Comparison of ENCODE assay signal across 8 mouse cellular contexts in genomic region chr17:57275997-57276351, GRCm38 (mm10). TPM values are rescaled to one million over a fixed set of nuclear protein-coding genes. Genes with fewer than 3 reads are reported as not detected.
DNase-seq lines count a peak whose midpoint lies in the region; ATAC-seq and TF ChIP-seq lines count a peak whose summit lies in the region.

No protein-coding gene starts in this region.

- H3K36me3 ChIP-seq in kidney, embryonic 14.5 days (ENCODE audit: control insufficient read depth, insufficient read depth, low read length), result no peaks in the 10 kb centered on the region
- H3K36me3 ChIP-seq in heart, embryonic 13.5 days, result no peaks in the 10 kb centered on the region
- no peaks in the 10 kb centered on the region for H3K36me3 ChIP-seq in liver, embryonic 12.5 days
- H3K36me3 ChIP-seq in stomach, postnatal 0 days (ENCODE audit: control insufficient read depth, insufficient read depth, low read length), result no peaks in the 10 kb centered on the region

- H3K27ac ChIP-seq in kidney, embryonic 14.5 days (ENCODE audit: low read depth, low read length), result no peak overlapping the region
- H3K27ac ChIP-seq in bone marrow macrophage, adult 2 months (ENCODE audit: insufficient read depth, low read depth, low read length), result peak overlapping the region; percentile 80
- no peak overlapping the region for H3K27ac ChIP-seq in heart, embryonic 13.5 days (replicated peaks)
- H3K27ac ChIP-seq in liver, embryonic 12.5 days, result no peak overlapping the region
- peak overlapping the region; percentile 69 for H3K27ac ChIP-seq in stomach, postnatal 0 days (replicated peaks)

- H3K4me3 ChIP-seq in kidney, embryonic 14.5 days (ENCODE audit: low read length), result peak overlapping the region; percentile 49
- H3K4me3 ChIP-seq in bone marrow macrophage, adult 2 months (ENCODE audit: insufficient read depth, low read length), result peak overlapping the region; percentile 63
- peak overlapping the region; percentile 62 for H3K4me3 ChIP-seq in heart, embryonic 13.5 days
- peak overlapping the region; percentile 51 for H3K4me3 ChIP-seq in liver, embryonic 12.5 days
- H3K4me3 ChIP-seq in stomach, postnatal 0 days (ENCODE audit: low read depth, low read length), result peak overlapping the region; percentile 65

- H3K27me3 ChIP-seq in kidney, embryonic 14.5 days (ENCODE audit: control insufficient read depth, insufficient read depth, low read length), result peaks cover 10% of the 10 kb centered on the region; the same call in 1 of the 2 replicates
- H3K27me3 ChIP-seq in heart, embryonic 13.5 days (replicated peaks), result peaks cover 69% of the 10 kb centered on the region
- peaks cover 60% of the 10 kb centered on the region for H3K27me3 ChIP-seq in liver, embryonic 12.5 days (replicated peaks)
- H3K27me3 ChIP-seq in stomach, postnatal 0 days (ENCODE audit: control insufficient read depth, insufficient read depth, low read length), result no peaks in the 10 kb centered on the region

- peak overlapping the region; percentile 75 for H3K4me2 ChIP-seq in kidney, embryonic 14.5 days (replicated peaks; ENCODE audit: low read depth, low read length)
- H3K4me2 ChIP-seq in heart, embryonic 13.5 days, result peak overlapping the region; percentile 88
- H3K4me2 ChIP-seq in liver, embryonic 12.5 days, result peak overlapping the region; percentile 81
- H3K4me2 ChIP-seq in stomach, postnatal 0 days (replicated peaks; ENCODE audit: low read depth), result peak overlapping the region; percentile 80

- no peak for TF ChIP-seq POLR2A in bone marrow macrophage, adult 2 months (IDR thresholded peaks at IDR 0.05; ENCODE audit: borderline replicate concordance, low read depth, low read length)

- no peaks in the 10 kb centered on the region for H3K9me3 ChIP-seq in kidney, embryonic 14.5 days (ENCODE audit: control insufficient read depth, low read length)
- no peaks in the 10 kb centered on the region for H3K9me3 ChIP-seq in heart, embryonic 13.5 days
- no peaks in the 10 kb centered on the region for H3K9me3 ChIP-seq in liver, embryonic 12.5 days (replicated peaks)
- no peaks in the 10 kb centered on the region for H3K9me3 ChIP-seq in stomach, postnatal 0 days (ENCODE audit: control insufficient read depth, low read length)

- DNase-seq in kidney, adult 11 months, result no peak
- peak; percentile 30 for DNase-seq in stomach, postnatal 0 days (ENCODE audit: low spot score)
- DNase-seq in urinary bladder, postnatal 25 days (ENCODE audit: low spot score), result no peak
- no peak for DNase-seq in thymus, postnatal 25 days

- under 1% methylated on average over 13 of the region's 13 CpGs for WGBS in kidney, embryonic 14.5 days
- 4% methylated on average over 13 of the region's 13 CpGs for WGBS in heart, embryonic 13.5 days
- 5% methylated on average over 13 of the region's 13 CpGs for WGBS in liver, embryonic 12.5 days (ENCODE audit: insufficient replicate concordance)
- WGBS in stomach, postnatal 0 days, result under 1% methylated on average over 13 of the region's 13 CpGs

- H3K4me1 ChIP-seq in kidney, embryonic 14.5 days (ENCODE audit: control insufficient read depth, insufficient read depth, low read length), result 0 out of 2 replicates have a peak, but pooled peaks cover 5% of the 10 kb centered on the region
- peaks cover 15% of the 10 kb centered on the region for H3K4me1 ChIP-seq in bone marrow macrophage, adult 2 months (ENCODE audit: control insufficient read depth, insufficient read depth, low read length)
- peaks cover 24% of the 10 kb centered on the region for H3K4me1 ChIP-seq in heart, embryonic 13.5 days
- peaks cover 46% of the 10 kb centered on the region for H3K4me1 ChIP-seq in liver, embryonic 12.5 days
- H3K4me1 ChIP-seq in stomach, postnatal 0 days (replicated peaks; ENCODE audit: control insufficient read depth, insufficient read depth), result no peaks in the 10 kb centered on the region; the same call in 1 of the 2 replicates

- TF ChIP-seq EP300 in stomach, postnatal 0 days (optimal IDR thresholded peaks at IDR 0.05), result no peak

- ATAC-seq in kidney, embryonic 14.5 days (ENCODE audit: low FRiP score, low TSS enrichment), result peak; percentile 17; the same call in 1 of the 2 replicates
- no peak for ATAC-seq in heart, embryonic 13.5 days (ENCODE audit: extremely low read depth, insufficient number of reproducible peaks, low FRiP score, low TSS enrichment)
- no peak for ATAC-seq in liver, embryonic 12.5 days
- ATAC-seq in stomach, postnatal 0 days (ENCODE audit: low FRiP score, low TSS enrichment), result 0 out of 2 replicates have a peak, but pooled peaks have one; percentile 12

- peak overlapping the region; percentile 25; the same call in 1 of the 2 replicates for H3K9ac ChIP-seq in kidney, embryonic 14.5 days (ENCODE audit: low read depth, low read length)
- H3K9ac ChIP-seq in heart, embryonic 13.5 days, result peak overlapping the region; percentile 74
- H3K9ac ChIP-seq in liver, embryonic 12.5 days, result peak overlapping the region; percentile 50; the same call in 1 of the 2 replicates
- H3K9ac ChIP-seq in stomach, postnatal 0 days (ENCODE audit: low read length), result peak overlapping the region; percentile 51

- no peak for TF ChIP-seq CTCF in bone marrow macrophage, adult 2 months (IDR thresholded peaks at IDR 0.05; ENCODE audit: low read depth, low read length)
- no peak for TF ChIP-seq CTCF in stomach, postnatal 0 days (IDR thresholded peaks at IDR 0.05; ENCODE audit: low read depth)

RNA-seq across cellular contexts. Expression of gene Vav1, which starts 2.9 kb away (rescaled TPM):
- polyA plus RNA-seq in kidney, embryonic 14.5 days (2014; fragmentation: Nextera tagmentation; extraction: Ambion mirVana), result 1.3 and 1.7 TPM in 2 replicates
- polyA plus RNA-seq in bone marrow macrophage, adult 2 months (2012; ENCODE audit: insufficient read depth, insufficient read length, missing spikeins), result 128 and 138 TPM in 2 replicates
- 1.8 and 2.4 TPM in 2 replicates for polyA plus RNA-seq in heart, embryonic 13.5 days (2015; fragmentation: Nextera tagmentation; extraction: Ambion mirVana)
- 14.2 and 14.3 TPM in 2 replicates for polyA plus RNA-seq in liver, embryonic 12.5 days (2016; fragmentation: Nextera tagmentation; extraction: Ambion mirVana)
- polyA plus RNA-seq in stomach, postnatal 0 days (2015; fragmentation: Nextera tagmentation; extraction: Ambion mirVana), result 1.4 and 1.6 TPM in 2 replicates

RNA-seq across cellular contexts. Expression of gene Trip10, which starts 26.7 kb away (rescaled TPM):
- 29.7 and 37.1 TPM in 2 replicates for polyA plus RNA-seq in kidney, embryonic 14.5 days (2014; fragmentation: Nextera tagmentation; extraction: Ambion mirVana)
- polyA plus RNA-seq in bone marrow macrophage, adult 2 months (2012; ENCODE audit: insufficient read depth, insufficient read length, missing spikeins), result 24.6 and 26.6 TPM in 2 replicates
- 35.2 and 39.7 TPM in 2 replicates for polyA plus RNA-seq in heart, embryonic 13.5 days (2015; fragmentation: Nextera tagmentation; extraction: Ambion mirVana)
- 14.7 and 15.3 TPM in 2 replicates for polyA plus RNA-seq in liver, embryonic 12.5 days (2016; fragmentation: Nextera tagmentation; extraction: Ambion mirVana)
- polyA plus RNA-seq in stomach, postnatal 0 days (2015; fragmentation: Nextera tagmentation; extraction: Ambion mirVana), result 27.5 and 29.9 TPM in 2 replicates

RNA-seq across cellular contexts. Expression of gene Gpr108, which starts 27.7 kb away (rescaled TPM):
- polyA plus RNA-seq in kidney, embryonic 14.5 days (2014; fragmentation: Nextera tagmentation; extraction: Ambion mirVana), result 32.8 and 36.8 TPM in 2 replicates
- polyA plus RNA-seq in bone marrow macrophage, adult 2 months (2012; ENCODE audit: insufficient read depth, insufficient read length, missing spikeins), result 60.4 and 60.7 TPM in 2 replicates
- 25.5 and 26.4 TPM in 2 replicates for polyA plus RNA-seq in heart, embryonic 13.5 days (2015; fragmentation: Nextera tagmentation; extraction: Ambion mirVana)
- 18.2 and 18.4 TPM in 2 replicates for polyA plus RNA-seq in liver, embryonic 12.5 days (2016; fragmentation: Nextera tagmentation; extraction: Ambion mirVana)
- 48.0 and 52.4 TPM in 2 replicates for polyA plus RNA-seq in stomach, postnatal 0 days (2015; fragmentation: Nextera tagmentation; extraction: Ambion mirVana)

RNA-seq across cellular contexts. Expression of gene C3, which starts 48.0 kb away (rescaled TPM):
- 0.19 and 1.2 TPM in 2 replicates for polyA plus RNA-seq in kidney, embryonic 14.5 days (2014; fragmentation: Nextera tagmentation; extraction: Ambion mirVana)
- 89.2 and 101 TPM in 2 replicates for polyA plus RNA-seq in bone marrow macrophage, adult 2 months (2012; ENCODE audit: insufficient read depth, insufficient read length, missing spikeins)
- polyA plus RNA-seq in heart, embryonic 13.5 days (2015; fragmentation: Nextera tagmentation; extraction: Ambion mirVana), result 1.6 and 4.0 TPM in 2 replicates
- 95.1 and 100 TPM in 2 replicates for polyA plus RNA-seq in liver, embryonic 12.5 days (2016; fragmentation: Nextera tagmentation; extraction: Ambion mirVana)
- polyA plus RNA-seq in stomach, postnatal 0 days (2015; fragmentation: Nextera tagmentation; extraction: Ambion mirVana), result 9.3 and 9.8 TPM in 2 replicates

Comparison
In these comparisons a context has a peak if more than half of its experiments do, and no peak if none do; other contexts are left out.
1. ATAC-seq: peak in kidney, embryonic 14.5 days (single experiment) and stomach, postnatal 0 days (single experiment); none in heart, embryonic 13.5 days (single experiment) and liver, embryonic 12.5 days (single experiment).
2. H3K27ac ChIP-seq: peak in bone marrow macrophage, adult 2 months (single experiment) and stomach, postnatal 0 days (single experiment); none in kidney, embryonic 14.5 days (single experiment), heart, embryonic 13.5 days (single experiment) and liver, embryonic 12.5 days (single experiment).
3. Peak in every context shown above with its lines, with median percentiles within 50 percentile points of each other: H3K4me2 ChIP-seq, H3K4me3 ChIP-seq and H3K9ac ChIP-seq.